Mouse (Mus musculus) midbrain, embryonic 10.5 days (tissue): Measurements from ENCODE around the gene Fam181a. TPM values are rescaled to one million over a fixed set of nuclear protein-coding genes. Genes with fewer than 3 reads are reported as not detected.
A peak's percentile ranks its signal among the peaks of the same experiment; 100 is the strongest.

Source experiments
- DNase-seq: peaks from one replicate; pipeline ENCODE4 v3.0.0-alpha.2; 2017; ENCODE audit warnings: low spot score
- H3K27ac ChIP-seq: fragments of 300-500 bp; sonication (generic); replicated peaks from 2 replicates; pipeline ENCODE4 v1.5.1; 2016; ENCODE audit warnings: mild to moderate bottlenecking
- H3K27me3 ChIP-seq: fragments of 300-500 bp; sonication (generic); 2 replicates; pipeline ENCODE4 v1.6.1; 2016; ENCODE audit warnings: low read depth, mild to moderate bottlenecking; ENCODE audit not compliant: poor library complexity, severe bottlenecking
- H3K36me3 ChIP-seq: fragments of 300-500 bp; sonication (generic); 2 replicates; pipeline ENCODE4 v1.6.1; 2016; ENCODE audit warnings: mild to moderate bottlenecking, moderate library complexity
- H3K4me1 ChIP-seq: fragments of 300-500 bp; sonication (generic); 2 replicates; pipeline ENCODE4 v1.6.1; 2016
- H3K4me3 ChIP-seq: fragments of 300-500 bp; sonication (generic); 2 replicates; pipeline ENCODE4 v1.5.1; 2016; ENCODE audit warnings: mild to moderate bottlenecking, moderate library complexity
- H3K9me3 ChIP-seq: fragments of 300-500 bp; sonication (generic); replicated peaks from 2 replicates; pipeline ENCODE4 v1.6.1; 2016; ENCODE audit warnings: mild to moderate bottlenecking
- WGBS: fragments of 180-500 bp; shearing (Covaris S2); methylation state at CpG from one replicate; pipeline ENCODE4 v1.1.7; 2016; 5-methylcytosine and 5-hydroxymethylcytosine counted together
- polyA plus RNA-seq: library from polyadenylated mRNA; unstranded; fragments of >200 nt; fragmentation: Nextera tagmentation; extraction: Ambion mirVana; gene quantifications from 2 replicates; pipeline ENCODE4 v1.2.1, GENCODE M21; 2016

Fam181a gene
- polyA plus RNA-seq, 1 experiment from 2014 or later, result 52.7 TPM

GRCm38 (mm10) chr12:103347406-103347805 lies 36.6 kb downstream of the Fam181a start:
- no peak overlapping the region for H3K4me3 ChIP-seq
- peaks cover 8% of the 10 kb centered on the region; the same call in 1 of the 2 replicates for H3K9me3 ChIP-seq
- DNase-seq, result no peak
- 57% methylated on average over 5 of the region's 5 CpGs for WGBS
- peaks cover 7% of the 10 kb centered on the region for H3K4me1 ChIP-seq
- no peaks in the 10 kb centered on the region for H3K36me3 ChIP-seq
- peaks cover 12% of the 10 kb centered on the region; the same call in 1 of the 2 replicates for H3K27me3 ChIP-seq
- H3K27ac ChIP-seq, result 0 out of 2 replicates have a peak overlapping the region, but pooled peaks have one; percentile 23

GRCm38 (mm10) chr12:103348506-103348905 lies 37.7 kb downstream of the Fam181a start:
- Histone ChIP-seq H3K4me3 (no peak overlapping the region), H3K27ac (no peak overlapping the region), H3K36me3 (no peaks in the 10 kb centered on the region), H3K9me3 (peaks cover 8% of the 10 kb centered on the region; the same call in 1 of the 2 replicates), H3K4me1 (peaks cover 10% of the 10 kb centered on the region), H3K27me3 (peaks cover 10% of the 10 kb centered on the region; the same call in 1 of the 2 replicates)
- peak; percentile 78 for DNase-seq
- 10% methylated on average over 3 of the region's 3 CpGs for WGBS

DNA sequence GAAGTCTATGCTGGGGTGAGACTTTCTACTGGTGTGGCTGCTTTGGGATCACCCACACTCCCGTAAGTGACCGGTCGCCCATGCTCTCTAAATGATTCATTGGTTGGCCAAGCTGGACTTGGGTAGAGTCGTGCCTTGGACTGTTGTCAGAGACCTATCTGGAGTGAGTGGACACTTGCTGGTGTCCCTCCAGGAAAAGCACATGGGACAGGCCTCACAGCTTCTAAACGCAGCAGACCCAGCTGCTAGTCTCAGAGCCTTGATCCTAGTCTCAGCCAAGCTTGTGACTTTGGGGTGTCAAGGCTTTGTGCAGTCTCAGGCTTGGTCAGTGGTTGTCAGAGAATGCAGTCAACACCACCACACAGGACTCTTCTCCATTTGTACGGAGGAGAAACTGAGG lies 42.0 kb downstream of the Fam181a start:
- 0 out of 2 replicates have a peak overlapping the region, but pooled peaks have one; percentile 64 for H3K27ac ChIP-seq
- 90% methylated on average over 6 of the region's 6 CpGs for WGBS

GRCm38 (mm10) chr12:103353538-103353937 lies 42.8 kb downstream of the Fam181a start:
- 24% methylated on average over 5 of the region's 5 CpGs for WGBS
- Histone ChIP-seq H3K9me3 (peaks cover 8% of the 10 kb centered on the region; the same call in 1 of the 2 replicates), H3K4me3 (no peak overlapping the region), H3K27me3 (no peaks in the 10 kb centered on the region), H3K36me3 (no peaks in the 10 kb centered on the region), H3K4me1 (peaks cover 14% of the 10 kb centered on the region), H3K27ac (peak overlapping the region; percentile 64)
- DNase-seq, result peak; percentile 51

More for the DNA sequence above, 42.0 kb downstream of the Fam181a start:
- peaks cover 8% of the 10 kb centered on the region; the same call in 1 of the 2 replicates for H3K9me3 ChIP-seq
- H3K27me3 ChIP-seq, result peaks cover 6% of the 10 kb centered on the region; the same call in 1 of the 2 replicates
- H3K4me3 ChIP-seq, result no peak overlapping the region
- no peaks in the 10 kb centered on the region for H3K36me3 ChIP-seq
- no peak for DNase-seq
- peaks cover 10% of the 10 kb centered on the region for H3K4me1 ChIP-seq

- no peak for DNase-seq
- Histone ChIP-seq H3K27ac (no peak within 1 kb of the TSS), H3K4me3 (no peak within 1 kb of the TSS), H3K27me3 (no peaks in the 10 kb centered on the region), H3K9me3 (peaks cover 8% of the 10 kb centered on the region; the same call in 1 of the 2 replicates), H3K36me3 (no peaks in the 10 kb centered on the region), H3K4me1 (peaks cover 24% of the 10 kb centered on the region)
- WGBS, result 82% methylated on average over 14 of the region's 14 CpGs
These were observed 45.1 kb downstream of the Fam181a start, which contains the start of gene Asb2 for GRCm38 (mm10) chr12:103355746-103356414. Gene Asb2, minus strand, starts transcription at chr12:103356001.

GRCm38 (mm10) chr12:103356415-103356748 lies 45.6 kb downstream of the Fam181a start:
- no peak for DNase-seq
- Histone ChIP-seq H3K4me3 (no peak overlapping the region), H3K27me3 (no peaks in the 10 kb centered on the region), H3K27ac (no peak overlapping the region), H3K9me3 (peaks cover 6% of the 10 kb centered on the region; the same call in 1 of the 2 replicates), H3K36me3 (no peaks in the 10 kb centered on the region), H3K4me1 (peaks cover 24% of the 10 kb centered on the region)
- WGBS, result 96% methylated on average over 4 of the region's 4 CpGs

- Histone ChIP-seq H3K27me3 (no peaks in the 10 kb centered on the region), H3K4me1 (peaks cover 24% of the 10 kb centered on the region), H3K9me3 (no peaks in the 10 kb centered on the region), H3K27ac (no peak overlapping the region), H3K36me3 (no peaks in the 10 kb centered on the region), H3K4me3 (no peak overlapping the region)
- no peak for DNase-seq
- 78% methylated on average over 8 of the region's 8 CpGs for WGBS
These were observed 47.4 kb downstream of the Fam181a start for GRCm38 (mm10) chr12:103358216-103358615.

DNA sequence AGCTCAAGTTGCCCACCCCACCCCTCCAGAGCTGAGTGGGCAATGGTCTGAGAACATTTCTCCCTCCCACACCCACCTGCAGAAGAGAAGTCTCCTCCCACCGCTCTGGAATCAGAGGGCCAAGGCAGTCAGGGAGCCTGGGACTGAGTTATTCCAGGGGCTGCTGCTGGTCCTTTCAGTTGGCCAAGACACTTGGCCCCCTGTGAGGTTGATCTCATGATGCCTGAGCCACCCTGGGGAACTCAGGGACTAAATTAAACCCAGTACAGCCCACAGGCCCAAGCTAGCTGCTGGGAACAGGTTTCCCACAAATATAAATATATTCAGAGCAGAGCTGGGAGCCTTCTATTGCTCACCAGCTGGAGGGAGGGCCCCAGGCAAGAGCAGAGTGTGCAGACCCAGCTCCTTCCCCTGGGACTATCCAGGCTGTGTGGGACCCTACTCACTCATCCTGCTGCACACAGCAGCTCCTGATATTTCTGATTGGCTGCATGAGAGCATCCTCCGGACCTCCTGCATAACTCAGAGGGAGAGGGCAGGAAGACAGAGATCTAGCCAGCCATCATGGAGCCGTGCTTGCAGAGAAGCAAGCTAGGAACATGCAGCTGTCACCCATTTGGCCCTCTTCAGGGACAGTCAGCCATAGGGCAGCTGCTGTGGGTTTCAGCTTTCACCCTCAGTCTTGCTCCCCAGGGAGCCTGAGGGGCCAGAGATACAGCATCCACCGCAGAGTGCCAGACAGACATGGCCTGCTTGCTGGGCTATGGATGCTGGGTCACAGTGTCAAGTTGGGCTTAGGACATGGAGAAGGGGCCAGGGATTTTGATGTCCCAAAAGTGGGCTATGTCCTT lies 48.4 kb downstream of the Fam181a start:
- no peak for DNase-seq
- Histone ChIP-seq H3K4me3 (no peak overlapping the region), H3K36me3 (no peaks in the 10 kb centered on the region), H3K4me1 (peaks cover 18% of the 10 kb centered on the region), H3K9me3 (no peaks in the 10 kb centered on the region), H3K27ac (0 out of 2 replicates have a peak overlapping the region, but pooled peaks have one; percentile 42), H3K27me3 (no peaks in the 10 kb centered on the region)
- WGBS, result 68% methylated on average over 4 of the region's 4 CpGs

DNA sequence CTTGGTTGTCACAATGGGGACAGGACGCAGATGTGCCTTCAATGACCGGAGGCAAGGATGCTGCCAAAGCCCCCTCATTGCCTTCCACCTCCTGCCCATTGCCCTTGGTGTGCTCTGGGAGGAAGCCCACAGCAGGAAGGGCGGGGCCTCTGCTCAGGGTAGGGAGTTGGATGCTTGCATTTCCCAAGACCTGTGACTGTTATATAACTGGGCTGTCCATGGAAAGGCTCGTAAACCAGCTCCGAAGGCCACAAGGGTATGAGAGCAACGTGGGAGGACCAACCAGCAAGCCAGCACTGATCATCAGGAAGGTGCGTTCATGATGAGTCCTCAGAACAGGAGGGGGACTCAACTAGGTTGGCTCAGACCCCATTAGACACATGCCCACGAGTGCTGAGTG lies 50.0 kb downstream of the Fam181a start:
- 84% methylated on average over 8 of the region's 8 CpGs for WGBS
- no peak for DNase-seq
- Histone ChIP-seq H3K27ac (no peak overlapping the region), H3K9me3 (no peaks in the 10 kb centered on the region), H3K27me3 (no peaks in the 10 kb centered on the region), H3K36me3 (no peaks in the 10 kb centered on the region), H3K4me3 (no peak overlapping the region), H3K4me1 (peaks cover 17% of the 10 kb centered on the region)

DNA sequence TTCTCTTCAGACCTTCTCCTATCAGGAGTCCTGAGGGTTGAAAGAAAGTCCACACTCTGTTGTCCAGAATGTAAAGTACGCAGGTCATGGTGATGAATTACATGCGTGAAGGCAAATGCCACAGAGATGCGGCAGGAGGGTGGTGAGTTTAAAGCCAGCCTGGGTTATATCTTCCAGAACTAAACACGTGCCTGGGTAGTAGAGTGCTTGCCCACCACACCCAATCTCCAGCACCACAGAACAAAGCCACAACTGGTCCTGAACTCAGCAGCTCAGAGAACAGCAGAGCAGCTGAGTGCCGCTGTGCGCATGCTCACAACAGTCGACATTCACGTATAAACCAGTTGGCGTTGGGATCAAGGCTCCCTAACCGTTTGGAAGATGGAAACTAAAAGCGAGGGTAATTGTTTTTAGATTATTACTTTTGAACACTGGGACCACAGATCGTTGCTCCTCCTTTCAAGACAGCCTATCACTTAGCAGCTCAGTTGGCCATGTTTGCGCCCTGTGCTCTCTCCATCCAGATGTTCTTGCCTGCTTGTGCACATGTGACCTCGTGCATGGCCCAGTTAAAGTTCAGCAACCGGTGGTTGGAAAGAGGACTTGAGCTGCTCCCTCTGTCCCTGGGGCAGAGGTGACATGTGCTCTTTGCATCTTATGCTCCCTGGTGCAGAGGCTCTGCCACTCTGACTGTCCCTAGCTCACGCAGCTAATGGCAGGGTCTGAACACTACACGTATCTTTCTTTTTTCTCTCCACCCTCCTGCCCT lies 50.9 kb downstream of the Fam181a start:
- no peak for DNase-seq
- Histone ChIP-seq H3K36me3 (no peaks in the 10 kb centered on the region), H3K27me3 (no peaks in the 10 kb centered on the region), H3K4me3 (no peak overlapping the region), H3K27ac (no peak overlapping the region), H3K4me1 (peaks cover 15% of the 10 kb centered on the region), H3K9me3 (no peaks in the 10 kb centered on the region)
- 90% methylated on average over 17 of the region's 17 CpGs for WGBS

DNA sequence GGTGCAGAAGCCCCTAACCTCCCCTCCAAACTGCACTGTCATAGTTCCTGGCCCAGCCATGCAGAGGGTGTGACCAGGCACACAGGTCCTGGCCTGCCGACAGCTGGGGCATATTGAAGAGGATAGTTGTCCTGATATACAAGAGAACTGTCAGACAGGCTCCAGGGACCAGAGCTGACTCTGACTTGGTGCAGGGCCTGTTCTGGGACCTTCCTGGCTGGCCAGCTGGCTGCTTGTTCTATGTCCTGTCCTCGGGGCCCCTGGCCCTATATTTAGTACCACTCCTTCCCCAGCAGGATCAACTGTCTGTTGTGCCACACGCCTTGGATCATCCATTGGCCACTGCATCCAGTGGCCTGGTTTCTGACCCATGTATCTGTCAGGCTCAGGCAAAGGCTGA lies 51.6 kb downstream of the Fam181a start:
- no peak overlapping the region for H3K27ac ChIP-seq
- no peaks in the 10 kb centered on the region for H3K9me3 ChIP-seq
- no peaks in the 10 kb centered on the region for H3K27me3 ChIP-seq
- H3K36me3 ChIP-seq, result no peaks in the 10 kb centered on the region
- H3K4me1 ChIP-seq, result peaks cover 16% of the 10 kb centered on the region
- WGBS, result 86% methylated on average over 3 of the region's 3 CpGs
- H3K4me3 ChIP-seq, result no peak overlapping the region
- no peak for DNase-seq
